Mouse (Mus musculus): Measurements from ENCODE around the gene Gm10188. TPM values are rescaled to one million over a fixed set of nuclear protein-coding genes. Genes with fewer than 3 reads are reported as not detected.

Gm10188 gene
- polyA plus RNA-seq, 1 experiment, result not detected

- Histone ChIP-seq H3K4me1 (ENCODE audit: control insufficient read depth, insufficient read depth, low read length) (peaks cover 73% of the 10 kb centered on the region), H3K4me3 (ENCODE audit: insufficient read depth, low read depth, low read length) (peak overlapping the region; percentile 64), H3K27ac (ENCODE audit: insufficient read depth, low read depth, low read length) (peak overlapping the region; percentile 91)
- WGBS, result 13% methylated on average over 11 of the region's 11 CpGs
- TF ChIP-seq CTCF (IDR thresholded peaks at IDR 0.05; ENCODE audit: insufficient read depth, low read depth, low read length) (no peak), POLR2A (IDR thresholded peaks at IDR 0.05; ENCODE audit: insufficient read depth, low read depth, low read length) (peak; percentile 44)
These were observed 28.7 kb downstream of the Gm10188 start for GRCm38 (mm10) chr1:132200562-132201510.

DNA sequence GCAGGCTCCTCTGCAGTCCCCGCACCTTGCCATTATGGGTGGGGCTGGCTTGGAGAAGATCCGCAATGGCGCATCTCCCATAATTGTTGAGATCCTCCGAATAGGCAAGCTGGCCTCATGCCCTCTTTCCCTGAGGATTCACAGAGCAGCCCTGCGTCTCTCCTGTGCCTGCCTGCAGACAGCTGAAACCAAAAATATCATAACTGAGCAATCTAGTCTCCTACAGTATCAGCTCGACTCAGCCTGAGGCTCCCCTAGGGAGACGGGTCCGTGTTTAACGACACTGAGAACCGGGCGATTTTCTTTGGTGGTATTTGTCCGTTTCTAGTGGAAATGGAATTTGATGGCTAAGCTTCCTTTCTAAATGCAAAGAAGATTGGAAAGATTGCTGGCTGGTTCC is 29.6 kb downstream of the Gm10188 start:
- TF ChIP-seq CTCF (IDR thresholded peaks at IDR 0.05; ENCODE audit: insufficient read depth, low read depth, low read length), result no peak
- TF ChIP-seq POLR2A (IDR thresholded peaks at IDR 0.05; ENCODE audit: insufficient read depth, low read depth, low read length), result no peak
- peak overlapping the region; percentile 64 for H3K4me3 ChIP-seq (ENCODE audit: insufficient read depth, low read depth, low read length)
- 7% methylated on average over 12 of the region's 12 CpGs for WGBS
- peaks cover 74% of the 10 kb centered on the region for H3K4me1 ChIP-seq (ENCODE audit: control insufficient read depth, insufficient read depth, low read length)
- peak overlapping the region; percentile 91 for H3K27ac ChIP-seq (ENCODE audit: insufficient read depth, low read depth, low read length)

GRCm38 (mm10) chr1:132199244-132199643 is 30.3 kb downstream of the Gm10188 start:
- TF ChIP-seq CTCF (IDR thresholded peaks at IDR 0.05; ENCODE audit: insufficient read depth, low read depth, low read length) (no peak), POLR2A (IDR thresholded peaks at IDR 0.05; ENCODE audit: insufficient read depth, low read depth, low read length) (no peak)
- Histone ChIP-seq H3K4me3 (ENCODE audit: insufficient read depth, low read depth, low read length) (no peak overlapping the region), H3K4me1 (ENCODE audit: control insufficient read depth, insufficient read depth, low read length) (peaks cover 70% of the 10 kb centered on the region), H3K27ac (ENCODE audit: insufficient read depth, low read depth, low read length) (peak overlapping the region; percentile 91)
- 40% methylated on average over 6 of the region's 6 CpGs for WGBS

GRCm38 (mm10) chr1:132198401-132199071 is 31.0 kb downstream of the Gm10188 start:
- WGBS, result 79% methylated on average over 16 of the region's 16 CpGs
- peaks cover 66% of the 10 kb centered on the region for H3K4me1 ChIP-seq (ENCODE audit: control insufficient read depth, insufficient read depth, low read length)
- TF ChIP-seq POLR2A (IDR thresholded peaks at IDR 0.05; ENCODE audit: insufficient read depth, low read depth, low read length), result no peak
- no peak for TF ChIP-seq CTCF (IDR thresholded peaks at IDR 0.05; ENCODE audit: insufficient read depth, low read depth, low read length)

DNA sequence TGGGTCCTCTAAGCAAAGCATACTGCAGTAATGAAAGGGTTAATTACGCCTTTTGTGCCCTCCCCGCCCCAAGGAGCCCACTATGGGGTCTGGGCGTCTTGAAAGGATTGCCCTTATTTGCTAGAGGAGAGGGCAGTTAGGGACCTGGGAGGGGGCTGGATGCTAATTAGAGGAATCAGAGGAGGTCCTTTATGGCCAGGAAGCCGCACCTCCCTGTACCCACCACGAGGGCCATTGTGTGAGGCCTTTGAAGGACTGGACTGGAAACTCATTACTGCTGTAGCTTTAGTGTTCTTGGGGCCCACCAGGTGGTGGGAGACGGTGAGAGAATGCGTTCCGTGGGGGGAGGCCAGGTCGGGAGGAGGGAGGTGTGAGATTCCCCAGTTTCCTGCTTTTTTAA is 31.9 kb downstream of the Gm10188 start:
- Histone ChIP-seq H3K4me1 (ENCODE audit: control insufficient read depth, insufficient read depth, low read length) (peaks cover 65% of the 10 kb centered on the region), H3K4me3 (ENCODE audit: insufficient read depth, low read depth, low read length) (no peak overlapping the region), H3K27ac (ENCODE audit: insufficient read depth, low read depth, low read length) (no peak overlapping the region)
- WGBS, result 27% methylated on average over 9 of the region's 9 CpGs
- TF ChIP-seq CTCF (IDR thresholded peaks at IDR 0.05; ENCODE audit: insufficient read depth, low read depth, low read length) (no peak), POLR2A (IDR thresholded peaks at IDR 0.05; ENCODE audit: insufficient read depth, low read depth, low read length) (no peak)

More at GRCm38 (mm10) chr1:132198401-132199071, 31.0 kb downstream of the Gm10188 start:
- Histone ChIP-seq H3K4me3 (ENCODE audit: insufficient read depth, low read depth, low read length) (no peak overlapping the region), H3K27ac (ENCODE audit: insufficient read depth, low read depth, low read length) (peak overlapping the region; percentile 81; the same call in 1 of the 2 replicates)

- WGBS, result 19% methylated on average over 7 of the region's 7 CpGs
- H3K27ac ChIP-seq (ENCODE audit: insufficient read depth, low read depth, low read length), result no peak overlapping the region
- no peak overlapping the region for H3K4me3 ChIP-seq (ENCODE audit: insufficient read depth, low read depth, low read length)
- no peak for TF ChIP-seq POLR2A (IDR thresholded peaks at IDR 0.05; ENCODE audit: insufficient read depth, low read depth, low read length)
- no peak for TF ChIP-seq CTCF (IDR thresholded peaks at IDR 0.05; ENCODE audit: insufficient read depth, low read depth, low read length)
- H3K4me1 ChIP-seq (ENCODE audit: control insufficient read depth, insufficient read depth, low read length), result peaks cover 68% of the 10 kb centered on the region
These were observed 33.2 kb downstream of the Gm10188 start for GRCm38 (mm10) chr1:132196337-132196736.

- peaks cover 67% of the 10 kb centered on the region for H3K4me1 ChIP-seq (ENCODE audit: control insufficient read depth, insufficient read depth, low read length)
- H3K27ac ChIP-seq (ENCODE audit: insufficient read depth, low read depth, low read length), result no peak overlapping the region
- TF ChIP-seq CTCF (IDR thresholded peaks at IDR 0.05; ENCODE audit: insufficient read depth, low read depth, low read length) (no peak), POLR2A (IDR thresholded peaks at IDR 0.05; ENCODE audit: insufficient read depth, low read depth, low read length) (no peak)
- 67% methylated on average over 5 of the region's 5 CpGs for WGBS
- no peak overlapping the region for H3K4me3 ChIP-seq (ENCODE audit: insufficient read depth, low read depth, low read length)
These were observed 33.9 kb downstream of the Gm10188 start for GRCm38 (mm10) chr1:132195681-132196080.

DNA sequence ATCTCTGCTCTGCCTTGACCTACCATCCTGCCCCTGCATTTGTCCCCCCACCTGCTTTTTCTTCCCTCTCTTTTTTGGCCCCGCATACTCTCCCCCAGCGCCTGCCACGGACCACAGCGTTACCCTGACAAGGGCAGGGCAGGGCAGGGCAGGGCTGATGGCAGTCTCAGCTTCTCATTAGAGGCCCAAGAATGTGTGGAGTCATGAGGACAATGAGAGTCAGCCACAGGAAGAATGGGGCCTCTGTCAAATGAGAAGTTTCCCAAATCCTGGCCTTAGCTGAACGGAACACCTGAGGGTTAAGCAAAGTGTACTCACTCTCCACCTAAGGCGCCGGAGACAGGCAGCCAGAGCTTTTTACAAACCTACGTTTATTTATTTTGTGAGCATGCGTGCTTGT is 34.5 kb downstream of the Gm10188 start:
- TF ChIP-seq POLR2A (IDR thresholded peaks at IDR 0.05; ENCODE audit: insufficient read depth, low read depth, low read length) (no peak), CTCF (IDR thresholded peaks at IDR 0.05; ENCODE audit: insufficient read depth, low read depth, low read length) (no peak)
- no peak overlapping the region for H3K4me3 ChIP-seq (ENCODE audit: insufficient read depth, low read depth, low read length)
- 85% methylated on average over 9 of the region's 9 CpGs for WGBS
- H3K27ac ChIP-seq (ENCODE audit: insufficient read depth, low read depth, low read length), result no peak overlapping the region
- peaks cover 61% of the 10 kb centered on the region for H3K4me1 ChIP-seq (ENCODE audit: control insufficient read depth, insufficient read depth, low read length)

- H3K27ac ChIP-seq (ENCODE audit: insufficient read depth, low read depth, low read length), result no peak overlapping the region
- H3K4me1 ChIP-seq (ENCODE audit: control insufficient read depth, insufficient read depth, low read length), result peaks cover 58% of the 10 kb centered on the region
- no peak overlapping the region for H3K4me3 ChIP-seq (ENCODE audit: insufficient read depth, low read depth, low read length)
- TF ChIP-seq POLR2A (IDR thresholded peaks at IDR 0.05; ENCODE audit: insufficient read depth, low read depth, low read length), result no peak
- no peak for TF ChIP-seq CTCF (IDR thresholded peaks at IDR 0.05; ENCODE audit: insufficient read depth, low read depth, low read length)
- 57% methylated on average over 3 of the region's 3 CpGs for WGBS
These were observed 34.9 kb downstream of the Gm10188 start for GRCm38 (mm10) chr1:132194624-132195023.

All from olfactory bulb, adult 2 months (tissue).